Mouse (Mus musculus) ES-E14 (cell line): ENCODE results near the gene Mtf2. TPM values are rescaled to one million over a fixed set of nuclear protein-coding genes. Genes with fewer than 3 reads are reported as not detected.
A peak's percentile ranks its signal among the peaks of the same experiment; 100 is the strongest.

Experiments used
- DNase-seq: peaks from one replicate; pipeline ENCODE4 v3.0.0-alpha.2; 2013; ENCODE audit warnings: low read depth, low spot score
- H3K27ac ChIP-seq: 2 replicates; pipeline ENCODE4 v1.5.1; 2012; ENCODE audit warnings: low read depth, mild to moderate bottlenecking, low read length, moderate library complexity, mixed read lengths; ENCODE audit not compliant: poor library complexity, insufficient read depth, severe bottlenecking
- H3K36me3 ChIP-seq: 2 replicates; pipeline ENCODE4 v1.6.1; 2012; ENCODE audit warnings: mild to moderate bottlenecking, low read length, moderate library complexity, mixed read lengths; ENCODE audit not compliant: control insufficient read depth, poor library complexity, insufficient read depth, severe bottlenecking
- H3K4me1 ChIP-seq, 2 experiments: fragments of 150-350 bp in 1 of 2; sonication (generic) in 1 of 2; 2 replicates each; pipeline ENCODE4 v1.6.1; 2012; ENCODE audit warnings: low read length in 2 of 2, mild to moderate bottlenecking in 1 of 2, mixed read lengths in 1 of 2; ENCODE audit not compliant: control insufficient read depth in 2 of 2, insufficient read depth in 2 of 2, poor library complexity in 1 of 2
- H3K4me3 ChIP-seq, 2 experiments: fragments of 150-350 bp in 1 of 2; sonication (generic) in 1 of 2; 2 replicates each; pipeline ENCODE4 v1.5.1; 2012; ENCODE audit warnings: low read length in 2 of 2, low read depth in 1 of 2, mild to moderate bottlenecking in 1 of 2, mixed read lengths in 1 of 2; ENCODE audit not compliant: insufficient read depth in 1 of 2, poor library complexity in 1 of 2, severe bottlenecking in 1 of 2
- H3K9ac ChIP-seq: 2 replicates; pipeline ENCODE4 v1.6.1; 2012; ENCODE audit warnings: low read depth, mild to moderate bottlenecking, low read length, mixed read lengths; ENCODE audit not compliant: poor library complexity, insufficient read depth, severe bottlenecking
- H3K9me3 ChIP-seq: fragments of 150-350 bp; sonication (generic); 2 replicates; pipeline ENCODE4 v1.6.1; 2012; ENCODE audit warnings: low read depth, mild to moderate bottlenecking, low read length; ENCODE audit not compliant: control insufficient read depth, insufficient read depth
- CHD2 ChIP-seq: IDR thresholded peaks from 2 replicates; pipeline ENCODE4 v1.6.1; 2014; ENCODE audit warnings: mild to moderate bottlenecking, low read depth, low read length, inconsistent platforms
- HCFC1 ChIP-seq: IDR thresholded peaks from 2 replicates; pipeline ENCODE4 v1.6.1; 2012; ENCODE audit warnings: low read length, inconsistent platforms, borderline replicate concordance; ENCODE audit not compliant: insufficient read depth
- MAFK ChIP-seq: IDR thresholded peaks from 2 replicates; pipeline ENCODE4 v1.6.1; 2014; ENCODE audit warnings: mild to moderate bottlenecking, low read depth, low read length, inconsistent platforms; ENCODE audit not compliant: insufficient read depth
- ZC3H11A ChIP-seq: IDR thresholded peaks from 2 replicates; pipeline ENCODE4 v1.6.1; 2012; ENCODE audit warnings: low read depth, mild to moderate bottlenecking, inconsistent platforms, low read length, borderline replicate concordance
- ZNF384 ChIP-seq: IDR thresholded peaks from 2 replicates; pipeline ENCODE4 v1.6.1; 2012; ENCODE audit warnings: low read depth, low read length, inconsistent platforms
- in situ Hi-C, 2 experiments: fragments of 600-800 bp; cut with MboI; formaldehyde crosslinking; loops; one replicate each; pipeline ENCODE4 v1.15.1; 2025; ENCODE audit warnings: low sequenced_read_pairs in 2 of 2, inconsistent platforms in 1 of 2; ENCODE audit not compliant: unreplicated experiment in 2 of 2
- total RNA-seq: library from RNA; depleted of rRNA; stranded (reverse); fragments of 300-350 nt; gene quantifications from 2 replicates; pipeline ENCODE4 v1.2.3, GENCODE M21; 2012; rRNA removed

Gene Mtf2
- total RNA-seq, 1 experiment = 242 TPM

GRCm38 (mm10) chr5:108132441-108133243 is 67.2 kb downstream of the Mtf2 start, which contains the start of the genes Tmed5 and Ccdc18:
Tmed5 (minus strand) TSS chr5:108132620.
Ccdc18 (plus strand) TSS chr5:108132875.
- H3K36me3 ChIP-seq = no peaks in the 10 kb centered on the region
- peaks cover 0 to 7% of the 10 kb centered on the region in 2 experiments; a peak in 1 of 4 replicates for H3K4me1 ChIP-seq
- in situ Hi-C loops = no loop called here
- peak; percentile 98 for DNase-seq
- peak within 1 kb of the TSS; percentile 78 to 97 for H3K4me3 ChIP-seq
- H3K27ac ChIP-seq = peak within 1 kb of the TSS; percentile 46
- peak; percentile 93 for TF ChIP-seq HCFC1
- no peak for TF ChIP-seq CHD2
- no peak for TF ChIP-seq MAFK
- no peak for TF ChIP-seq ZNF384
- no peaks in the 10 kb centered on the region for H3K9me3 ChIP-seq
- H3K9ac ChIP-seq = peak within 1 kb of the TSS; percentile 82

DNA sequence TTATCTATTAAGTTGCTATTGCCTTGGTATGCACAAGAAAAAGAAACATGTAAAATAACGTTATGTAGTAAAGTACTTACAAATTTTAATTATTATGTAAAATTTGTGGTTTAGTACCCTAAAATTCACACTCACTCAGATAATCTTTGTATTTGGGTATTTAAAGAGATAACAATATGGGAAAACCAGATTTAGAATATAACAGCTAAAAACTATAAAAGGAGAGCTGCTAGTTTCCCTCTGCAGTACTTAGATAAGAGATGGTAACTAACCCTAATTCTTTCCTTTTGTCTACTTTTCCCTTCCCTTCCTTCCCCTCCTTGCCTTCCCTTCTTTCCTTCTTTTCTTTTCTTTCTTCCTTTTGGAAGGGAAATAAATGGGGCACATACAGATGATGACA is 87.1 kb downstream of the Mtf2 start:
- H3K36me3 ChIP-seq = no peaks in the 10 kb centered on the region; the same call in 1 of the 2 replicates
- no peak for TF ChIP-seq CHD2
- TF ChIP-seq HCFC1 = no peak
- TF ChIP-seq ZC3H11A = no peak
- no peak for TF ChIP-seq ZNF384
- TF ChIP-seq MAFK = no peak
- in situ Hi-C loops = loop anchor here in 1 of 2 experiments (25.0 kb wide), 1 partner anchor 215 kb away; no protein-coding TSS in a partner anchor

More for the DNA sequence above, 87.1 kb downstream of the Mtf2 start:
- Histone ChIP-seq H3K9me3 (no peaks in the 10 kb centered on the region), H3K27ac (no peak overlapping the region), H3K4me3 (no peak overlapping the region), H3K4me1 (no peaks in the 10 kb centered on the region), H3K9ac (no peak overlapping the region)
- DNase-seq = no peak

Other genes with a start within 250 kb of the Mtf2 start
- 0.16 and 0.27 TPM in 2 replicates for gene Ube2d2b, start 235.6 kb upstream of the Mtf2 start, total RNA-seq
- 35.8 and 44.1 TPM in 2 replicates for gene Evi5, start 190.6 kb upstream of the Mtf2 start, total RNA-seq
- gene Rpl5, start 165.2 kb upstream of the Mtf2 start, total RNA-seq = 752 and 756 TPM in 2 replicates
- 7.5 and 7.6 TPM in 2 replicates for gene Fam69a, start 78.6 kb upstream of the Mtf2 start, total RNA-seq
- gene Tmed5, start 66.9 kb downstream of the Mtf2 start, total RNA-seq = 78.3 and 95.5 TPM in 2 replicates
- 9.8 and 11.4 TPM in 2 replicates for gene Ccdc18, start 67.2 kb downstream of the Mtf2 start, total RNA-seq
- gene Dr1, start 203.2 kb downstream of the Mtf2 start, total RNA-seq = 14.5 and 22.8 TPM in 2 replicates
- gene Pigg, start 246.9 kb downstream of the Mtf2 start, total RNA-seq = 17.8 and 21.8 TPM in 2 replicates